Mouse (Mus musculus) lung, postnatal 0 days (tissue): ENCODE measurements around the gene Elp1.

Experiments used
- CTCF ChIP-seq: IDR thresholded peaks from 2 replicates; pipeline ENCODE4 v1.5.1; 2016; ENCODE audit warnings: antibody characterized with exemption, mild to moderate bottlenecking
- EP300 ChIP-seq: IDR thresholded peaks from 2 replicates; pipeline ENCODE4 v1.6.1; 2016; ENCODE audit warnings: antibody characterized with exemption, mild to moderate bottlenecking, control low read depth

DNA sequence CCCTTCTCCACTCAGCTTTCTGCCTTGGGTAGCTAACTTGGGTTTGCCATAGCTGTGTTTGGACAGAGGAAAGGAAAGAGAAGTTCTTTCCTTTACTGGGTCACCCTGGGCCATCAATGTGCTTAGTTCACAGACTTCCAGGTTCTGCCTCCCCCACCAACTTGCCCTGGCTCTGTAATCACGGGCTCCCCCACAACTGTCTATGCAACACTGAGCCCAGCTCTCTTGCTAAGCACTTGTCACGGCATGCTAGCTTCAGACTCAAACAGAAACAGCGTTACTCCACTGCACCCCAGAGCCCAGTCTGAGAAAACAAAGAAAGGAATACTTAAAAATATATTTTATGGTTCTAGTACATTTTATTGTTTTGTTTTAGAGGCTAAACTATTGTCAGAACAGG, 26.8 kb upstream of the Elp1 start:
- no peak for TF ChIP-seq CTCF
- TF ChIP-seq EP300 = no peak
